Mouse (Mus musculus) spleen, adult 2 months (tissue): ENCODE measurements at regions not wholly inside any gene's neighbourhood (a gene's known extent, or its start where the extent isn't known, plus 50 kb on each side); places are given as distances from the start of the nearest gene placed in this dataset.

Experiments
- CTCF ChIP-seq: fragments of 200-500 bp; IDR thresholded peaks from 2 replicates; pipeline ENCODE4 v1.5.1; 2011; ENCODE audit warnings: mild to moderate bottlenecking, inconsistent platforms; ENCODE audit not compliant: insufficient read depth, insufficient read length, insufficient replicate concordance; ENCODE audit errors: extremely low read depth
- POLR2A ChIP-seq: fragments of 200-500 bp; IDR thresholded peaks from 2 replicates; pipeline ENCODE4 v1.6.1; 2011; ENCODE audit warnings: low read depth, low read length, inconsistent platforms

DNA sequence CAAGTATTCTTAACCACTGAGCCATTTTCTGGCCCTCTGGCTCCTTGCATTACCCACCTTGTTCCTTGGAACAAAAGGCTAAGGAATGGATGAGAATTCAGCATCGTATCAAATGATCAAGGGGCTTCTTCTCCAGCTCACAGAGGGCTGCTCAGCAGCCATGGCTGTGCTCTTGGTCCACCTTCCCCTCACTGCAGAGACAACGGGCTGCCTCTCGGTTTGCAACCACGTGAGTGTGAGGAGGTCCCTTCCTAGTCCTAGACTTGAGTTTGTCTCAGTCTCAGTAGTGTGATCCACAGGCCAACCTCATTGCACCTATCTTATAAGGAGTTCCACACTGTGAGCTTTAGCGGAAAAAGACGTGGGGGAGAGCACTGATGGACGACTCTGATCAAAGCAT, 61.3 kb upstream of the Elk3 start:
- TF ChIP-seq CTCF (no peak), POLR2A (no peak)
